25 mouse cellular contexts compared by ENCODE assay signal in the genomic region with DNA sequence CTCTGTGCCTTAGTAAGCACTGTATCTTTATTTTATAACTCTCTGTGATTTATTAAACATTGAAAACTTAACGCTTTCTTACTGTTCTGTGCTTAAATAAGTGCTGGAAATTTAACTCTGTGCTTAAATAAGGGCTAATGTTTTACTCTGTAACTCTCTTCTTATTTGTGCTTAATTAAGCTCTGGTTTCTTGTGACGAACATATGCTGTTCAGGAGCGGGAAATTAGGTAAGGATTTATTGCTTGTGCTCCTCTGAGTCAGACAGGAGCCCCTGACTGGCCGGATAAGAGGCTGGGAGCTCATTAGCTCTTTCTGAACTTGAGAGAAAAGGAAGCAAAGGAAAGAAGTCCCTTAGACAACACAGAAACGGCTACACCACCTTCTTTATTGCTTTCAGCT. TPM values are rescaled to one million over a fixed set of nuclear protein-coding genes. Genes with fewer than 3 reads are reported as not detected.
DNase-seq lines count a peak whose midpoint lies in the region; ATAC-seq and TF ChIP-seq lines count a peak whose summit lies in the region.
"Had no signal": no experiment of that assay in that cellular context is flagged by ENCODE, and none has a peak within 500 bp of the region (broad histone marks: within the 10 kb centered on the region; RNA-seq: fewer than 3 reads in every experiment).

No protein-coding gene starts in this region.

- peak; percentile 45; the same call in 1 of the 2 replicates for ATAC-seq in intestine, embryonic 15.5 days
- no peak for ATAC-seq in intestine, embryonic 16.5 days
- no peak for ATAC-seq in limb, embryonic 14.5 days (ENCODE audit: low FRiP score, low read depth)
- ATAC-seq in frontal cortex, adult (ENCODE audit: low TSS enrichment), result no peak
- ATAC-seq: activated CD4-positive, CD25-positive, alpha-beta regulatory T cell, adult 4 months; forebrain, embryonic 14.5 days; hindbrain, postnatal 0 days had no signal

- no peak for TF ChIP-seq CTCF in brain, embryonic 14.5 days (IDR thresholded peaks at IDR 0.05; ENCODE audit: borderline replicate concordance, extremely low read depth, insufficient read depth, insufficient read length)

- TF ChIP-seq POLR2A in brain, embryonic 14.5 days (IDR thresholded peaks at IDR 0.05; ENCODE audit: borderline replicate concordance, extremely low read depth, insufficient read depth, insufficient read length, poor library complexity, severe bottlenecking), result no peak
- no peak for TF ChIP-seq POLR2A in limb, embryonic 14.5 days (IDR thresholded peaks at IDR 0.05; ENCODE audit: borderline replicate concordance, extremely low read depth, insufficient read depth, insufficient read length)

- H3K4me3 ChIP-seq in intestine, embryonic 15.5 days (replicated peaks), result no peak overlapping the region
- H3K4me3 ChIP-seq in intestine, embryonic 16.5 days (ENCODE audit: low read length), result no peak overlapping the region
- no peak overlapping the region for H3K4me3 ChIP-seq in limb, embryonic 14.5 days (replicated peaks; ENCODE audit: low read length)
- H3K4me3 ChIP-seq: embryonic facial prominence, embryonic 15.5 days; erythroblast, embryonic 14.5 days; forebrain, embryonic 10.5 days; heart, adult 2 months; heart, embryonic 15.5 days; hindbrain, embryonic 13.5 days had no signal

- no peaks in the 10 kb centered on the region for H3K27me3 ChIP-seq in intestine, embryonic 15.5 days (replicated peaks)
- H3K27me3 ChIP-seq in intestine, embryonic 16.5 days (replicated peaks; ENCODE audit: control insufficient read depth, insufficient read depth, low read length), result no peaks in the 10 kb centered on the region
- H3K27me3 ChIP-seq in limb, embryonic 14.5 days (ENCODE audit: control insufficient read depth, insufficient read depth, low read length), result no peaks in the 10 kb centered on the region
- H3K27me3 ChIP-seq: embryonic facial prominence, embryonic 15.5 days; heart, embryonic 15.5 days; hindbrain, embryonic 13.5 days had no signal

- H3K9ac ChIP-seq in intestine, embryonic 15.5 days, result no peak overlapping the region
- no peak overlapping the region for H3K9ac ChIP-seq in intestine, embryonic 16.5 days (ENCODE audit: low read depth, low read length)
- 0 out of 2 replicates have a peak overlapping the region, but pooled peaks have one; percentile 16 for H3K9ac ChIP-seq in limb, embryonic 14.5 days (ENCODE audit: low read depth, low read length, severe bottlenecking)
- H3K9ac ChIP-seq: embryonic facial prominence, embryonic 15.5 days; heart, embryonic 15.5 days; hindbrain, embryonic 13.5 days had no signal

- no peaks in the 10 kb centered on the region for H3K9me3 ChIP-seq in intestine, embryonic 15.5 days
- no peaks in the 10 kb centered on the region for H3K9me3 ChIP-seq in intestine, embryonic 16.5 days (ENCODE audit: control insufficient read depth, low read length)
- H3K9me3 ChIP-seq in limb, embryonic 14.5 days (ENCODE audit: control insufficient read depth, low read length), result no peaks in the 10 kb centered on the region
- H3K9me3 ChIP-seq: embryonic facial prominence, embryonic 15.5 days; forebrain, embryonic 10.5 days; heart, embryonic 15.5 days; hindbrain, embryonic 13.5 days had no signal

- WGBS in intestine, embryonic 15.5 days, result 10% methylated on average over 5 of the region's 5 CpGs
- 19% methylated on average over 5 of the region's 5 CpGs for WGBS in intestine, embryonic 16.5 days
- 12% methylated on average over 5 of the region's 5 CpGs for WGBS in limb, embryonic 14.5 days

- H3K27ac ChIP-seq in intestine, embryonic 15.5 days, result no peak overlapping the region
- H3K27ac ChIP-seq in intestine, embryonic 16.5 days (ENCODE audit: low read length), result no peak overlapping the region
- H3K27ac ChIP-seq in limb, embryonic 14.5 days (replicated peaks; ENCODE audit: low read depth, low read length), result no peak overlapping the region
- H3K27ac ChIP-seq: embryonic facial prominence, embryonic 15.5 days; forebrain, embryonic 10.5 days; heart, adult 2 months; heart, embryonic 15.5 days; hindbrain, embryonic 13.5 days; hindbrain, postnatal 0 days had no signal

- no peak overlapping the region for H3K4me2 ChIP-seq in intestine, embryonic 15.5 days (replicated peaks)
- no peak overlapping the region for H3K4me2 ChIP-seq in intestine, embryonic 16.5 days (ENCODE audit: low read depth, low read length)
- H3K4me2 ChIP-seq in limb, embryonic 14.5 days (replicated peaks; ENCODE audit: low read depth, low read length, severe bottlenecking), result no peak overlapping the region
- H3K4me2 ChIP-seq: embryonic facial prominence, embryonic 15.5 days; heart, embryonic 11.5 days; heart, embryonic 15.5 days; hindbrain, embryonic 13.5 days had no signal

- H3K36me3 ChIP-seq in intestine, embryonic 15.5 days, result no peaks in the 10 kb centered on the region
- H3K36me3 ChIP-seq in intestine, embryonic 16.5 days (ENCODE audit: control insufficient read depth, insufficient read depth, low read length), result no peaks in the 10 kb centered on the region
- no peaks in the 10 kb centered on the region for H3K36me3 ChIP-seq in limb, embryonic 14.5 days (ENCODE audit: control insufficient read depth, insufficient read depth, low read length)
- H3K36me3 ChIP-seq: embryonic facial prominence, embryonic 15.5 days; forebrain, embryonic 10.5 days; heart, embryonic 15.5 days; hindbrain, embryonic 13.5 days had no signal

- no peaks in the 10 kb centered on the region for H3K4me1 ChIP-seq in intestine, embryonic 15.5 days (replicated peaks)
- H3K4me1 ChIP-seq in intestine, embryonic 16.5 days (ENCODE audit: control insufficient read depth, insufficient read depth, low read length), result no peaks in the 10 kb centered on the region
- peaks cover 7% of the 10 kb centered on the region for H3K4me1 ChIP-seq in limb, embryonic 14.5 days (ENCODE audit: control insufficient read depth, insufficient read depth, low read length)
- H3K4me1 ChIP-seq: embryonic facial prominence, embryonic 15.5 days; forebrain, embryonic 10.5 days; heart, embryonic 15.5 days; hindbrain, embryonic 13.5 days had no signal

- peak; percentile 29 for DNase-seq in brain, embryonic 14.5 days (ENCODE audit: low read depth)
- peak; percentile 58 for DNase-seq in forelimb bud, embryonic 11.5 days (ENCODE audit: low read depth, low spot score)
- DNase-seq in limb, embryonic 14.5 days (ENCODE audit: low spot score), result no peak
- no peak for DNase-seq in T-cell, adult 2 months (ENCODE audit: low spot score)
- DNase-seq: adrenal gland, postnatal 25 days; cerebellum, adult 2 months; cerebellum, postnatal 14 days; gastrocnemius, postnatal 14 days; heart, adult 2 months; heart, postnatal 14 days had no signal

RNA-seq across cellular contexts. Expression of gene Gm12253, which starts 5.5 kb away (rescaled TPM):
- not detected in 2 replicates for polyA plus RNA-seq in intestine, embryonic 15.5 days (2015; fragmentation: Nextera tagmentation; extraction: Ambion mirVana)
- not detected in 2 replicates for polyA plus RNA-seq in intestine, embryonic 16.5 days (2015; fragmentation: Nextera tagmentation; extraction: Ambion mirVana)
- polyA plus RNA-seq in brain, embryonic 14.5 days (2012; rRNA removed), result not detected in 2 replicates
- polyA plus RNA-seq in limb, embryonic 14.5 days (2012; rRNA removed), result not detected in 2 replicates
- not detected in 2 replicates for polyA plus RNA-seq in limb, embryonic 14.5 days (2014; fragmentation: Nextera tagmentation; extraction: Ambion mirVana)
- polyA plus RNA-seq: activated CD4-positive, CD25-positive, alpha-beta regulatory T cell, adult 4 months; C2C12; cerebellum, adult 2 months; embryonic facial prominence, embryonic 11.5 days; embryonic facial prominence, embryonic 15.5 days; erythroblast, embryonic 14.5 days; forebrain, embryonic 10.5 days; forebrain, embryonic 14.5 days; gonadal fat pad, adult 2 months; heart, adult 2 months; heart, embryonic 11.5 days; heart, embryonic 15.5 days; hindbrain, embryonic 13.5 days; hindbrain, postnatal 0 days had no signal

RNA-seq across cellular contexts. Expression of gene Lypd9, which starts 14.9 kb away (rescaled TPM):
- not detected in 2 replicates for polyA plus RNA-seq in intestine, embryonic 15.5 days (2015; fragmentation: Nextera tagmentation; extraction: Ambion mirVana)
- polyA plus RNA-seq in intestine, embryonic 16.5 days (2015; fragmentation: Nextera tagmentation; extraction: Ambion mirVana), result not detected in 2 replicates
- polyA plus RNA-seq in brain, embryonic 14.5 days (2012; rRNA removed), result not detected in 2 replicates
- polyA plus RNA-seq in limb, embryonic 14.5 days (2012; rRNA removed), result not detected in 2 replicates
- polyA plus RNA-seq in limb, embryonic 14.5 days (2014; fragmentation: Nextera tagmentation; extraction: Ambion mirVana), result not detected in 2 replicates
- polyA plus RNA-seq: activated CD4-positive, CD25-positive, alpha-beta regulatory T cell, adult 4 months; C2C12; cerebellum, adult 2 months; embryonic facial prominence, embryonic 11.5 days; embryonic facial prominence, embryonic 15.5 days; erythroblast, embryonic 14.5 days; forebrain, embryonic 10.5 days; forebrain, embryonic 14.5 days; heart, adult 2 months; heart, embryonic 11.5 days; heart, embryonic 15.5 days; hindbrain, embryonic 13.5 days; hindbrain, postnatal 0 days had no signal

RNA-seq across cellular contexts. Expression of gene 1810065E05Rik, which starts 17.0 kb away (rescaled TPM):
- polyA plus RNA-seq in intestine, embryonic 15.5 days (2015; fragmentation: Nextera tagmentation; extraction: Ambion mirVana), result 0.20 TPM in 1 of 2 replicates, not detected in the other
- 0.15 and 0.20 TPM in 2 replicates for polyA plus RNA-seq in intestine, embryonic 16.5 days (2015; fragmentation: Nextera tagmentation; extraction: Ambion mirVana)
- not detected in 2 replicates for polyA plus RNA-seq in brain, embryonic 14.5 days (2012; rRNA removed)
- polyA plus RNA-seq in limb, embryonic 14.5 days (2012; rRNA removed), result not detected in 2 replicates
- polyA plus RNA-seq in limb, embryonic 14.5 days (2014; fragmentation: Nextera tagmentation; extraction: Ambion mirVana), result not detected in 2 replicates
- polyA plus RNA-seq: activated CD4-positive, CD25-positive, alpha-beta regulatory T cell, adult 4 months; C2C12; cerebellum, adult 2 months; embryonic facial prominence, embryonic 11.5 days; embryonic facial prominence, embryonic 15.5 days; erythroblast, embryonic 14.5 days; forebrain, embryonic 10.5 days; forebrain, embryonic 14.5 days; heart, adult 2 months; heart, embryonic 11.5 days; heart, embryonic 15.5 days; hindbrain, embryonic 13.5 days; hindbrain, postnatal 0 days had no signal

RNA-seq across cellular contexts. Expression of gene Olfr30, which starts 24.2 kb away (rescaled TPM):
- polyA plus RNA-seq in intestine, embryonic 15.5 days (2015; fragmentation: Nextera tagmentation; extraction: Ambion mirVana), result not detected in 2 replicates
- polyA plus RNA-seq in intestine, embryonic 16.5 days (2015; fragmentation: Nextera tagmentation; extraction: Ambion mirVana), result not detected in 2 replicates
- polyA plus RNA-seq in brain, embryonic 14.5 days (2012; rRNA removed), result not detected in 2 replicates
- not detected in 2 replicates for polyA plus RNA-seq in limb, embryonic 14.5 days (2012; rRNA removed)
- polyA plus RNA-seq in limb, embryonic 14.5 days (2014; fragmentation: Nextera tagmentation; extraction: Ambion mirVana), result not detected in 2 replicates
- polyA plus RNA-seq: activated CD4-positive, CD25-positive, alpha-beta regulatory T cell, adult 4 months; C2C12; cerebellum, adult 2 months; embryonic facial prominence, embryonic 11.5 days; erythroblast, embryonic 14.5 days; forebrain, embryonic 10.5 days; forebrain, embryonic 14.5 days; heart, adult 2 months; heart, embryonic 11.5 days; heart, embryonic 15.5 days; hindbrain, embryonic 13.5 days; hindbrain, postnatal 0 days had no signal

RNA-seq across cellular contexts. Expression of gene Olfr332, which starts 54.5 kb away (rescaled TPM):
- not detected in 2 replicates for polyA plus RNA-seq in intestine, embryonic 15.5 days (2015; fragmentation: Nextera tagmentation; extraction: Ambion mirVana)
- polyA plus RNA-seq in intestine, embryonic 16.5 days (2015; fragmentation: Nextera tagmentation; extraction: Ambion mirVana), result not detected in 2 replicates
- not detected in 2 replicates for polyA plus RNA-seq in brain, embryonic 14.5 days (2012; rRNA removed)
- polyA plus RNA-seq in limb, embryonic 14.5 days (2012; rRNA removed), result not detected in 2 replicates
- polyA plus RNA-seq in limb, embryonic 14.5 days (2014; fragmentation: Nextera tagmentation; extraction: Ambion mirVana), result not detected in 2 replicates
- polyA plus RNA-seq: activated CD4-positive, CD25-positive, alpha-beta regulatory T cell, adult 4 months; C2C12; cerebellum, adult 2 months; embryonic facial prominence, embryonic 11.5 days; erythroblast, embryonic 14.5 days; forebrain, embryonic 10.5 days; forebrain, embryonic 14.5 days; heart, adult 2 months; heart, embryonic 11.5 days; heart, embryonic 15.5 days; hindbrain, embryonic 13.5 days; hindbrain, postnatal 0 days had no signal

Comparison
In these comparisons a context has a peak if more than half of its experiments do, and no peak if none do; other contexts are left out.
1. DNase-seq: peak in brain, embryonic 14.5 days (single experiment) and forelimb bud, embryonic 11.5 days (single experiment); none in limb, embryonic 14.5 days (single experiment) and T-cell, adult 2 months (single experiment).